Mouse (Mus musculus) limb, embryonic 10.5 days (tissue): ENCODE measurements around the gene Ncoa1. TPM values are rescaled to one million over a fixed set of nuclear protein-coding genes. Genes with fewer than 3 reads are reported as not detected.

ENCODE experiments used
- DNase-seq: peaks from one replicate; pipeline ENCODE4 v3.0.0-alpha.2; 2017; ENCODE audit warnings: low spot score
- H3K27ac ChIP-seq: fragments of 300-500 bp; sonication (generic); 2 replicates; pipeline ENCODE4 v1.5.1; 2016; ENCODE audit warnings: mild to moderate bottlenecking
- H3K27me3 ChIP-seq: fragments of 300-500 bp; sonication (generic); 2 replicates; pipeline ENCODE4 v1.6.1; 2016; ENCODE audit warnings: low read depth, mild to moderate bottlenecking; ENCODE audit not compliant: poor library complexity, severe bottlenecking
- H3K36me3 ChIP-seq: fragments of 300-500 bp; sonication (generic); 2 replicates; pipeline ENCODE4 v1.6.1; 2016; ENCODE audit warnings: mild to moderate bottlenecking, moderate library complexity
- H3K4me1 ChIP-seq: fragments of 300-500 bp; sonication (generic); 2 replicates; pipeline ENCODE4 v1.6.1; 2016
- H3K4me3 ChIP-seq: fragments of 300-500 bp; sonication (generic); 2 replicates; pipeline ENCODE4 v1.5.1; 2016; ENCODE audit warnings: mild to moderate bottlenecking, moderate library complexity
- H3K9me3 ChIP-seq: fragments of 300-500 bp; sonication (generic); replicated peaks from 2 replicates; pipeline ENCODE4 v1.6.1; 2016; ENCODE audit warnings: mild to moderate bottlenecking
- WGBS: fragments of 180-500 bp; shearing (Covaris S2); methylation state at CpG from one replicate; pipeline ENCODE4 v1.1.7; 2016; 5-methylcytosine and 5-hydroxymethylcytosine counted together
- polyA plus RNA-seq: library from polyadenylated mRNA; unstranded; fragments of >200 nt; fragmentation: Nextera tagmentation; extraction: Ambion mirVana; gene quantifications from 2 replicates; pipeline ENCODE4 v1.2.1, GENCODE M21; 2016

Gene Ncoa1
- polyA plus RNA-seq, 1 experiment from 2014 or later = 3.3 TPM

- Histone ChIP-seq H3K4me1 (peaks cover 8% of the 10 kb centered on the region), H3K36me3 (peaks cover 83% of the 10 kb centered on the region), H3K27me3 (no peaks in the 10 kb centered on the region), H3K9me3 (no peaks in the 10 kb centered on the region), H3K4me3 (no peak overlapping the region), H3K27ac (no peak overlapping the region)
- WGBS = 85% methylated on average over 15 of the region's 15 CpGs
- no peak for DNase-seq
These were observed 268.4 kb downstream of the Ncoa1 start for GRCm38 (mm10) chr12:4208405-4209133.

- H3K27ac ChIP-seq = no peak overlapping the region
- no peak for DNase-seq
- WGBS = 97% methylated on average over 11 of the region's 11 CpGs
- H3K27me3 ChIP-seq = no peaks in the 10 kb centered on the region
- H3K4me1 ChIP-seq = no peaks in the 10 kb centered on the region
- peaks cover 73% of the 10 kb centered on the region for H3K36me3 ChIP-seq
- H3K9me3 ChIP-seq = no peaks in the 10 kb centered on the region
- H3K4me3 ChIP-seq = no peak overlapping the region
These were observed 270.9 kb downstream of the Ncoa1 start for GRCm38 (mm10) chr12:4206106-4206505.

GRCm38 (mm10) chr12:4202206-4202605 lies 274.8 kb downstream of the Ncoa1 start:
- Histone ChIP-seq H3K27ac (no peak overlapping the region), H3K9me3 (no peaks in the 10 kb centered on the region), H3K36me3 (peaks cover 64% of the 10 kb centered on the region), H3K27me3 (no peaks in the 10 kb centered on the region), H3K4me1 (no peaks in the 10 kb centered on the region), H3K4me3 (no peak overlapping the region)
- 95% methylated on average over 4 of the region's 4 CpGs for WGBS
- no peak for DNase-seq

GRCm38 (mm10) chr12:4201454-4202200 lies 275.4 kb downstream of the Ncoa1 start:
- Histone ChIP-seq H3K36me3 (peaks cover 62% of the 10 kb centered on the region), H3K4me3 (no peak overlapping the region), H3K27me3 (no peaks in the 10 kb centered on the region), H3K9me3 (no peaks in the 10 kb centered on the region), H3K4me1 (no peaks in the 10 kb centered on the region), H3K27ac (no peak overlapping the region)
- DNase-seq = no peak
- WGBS = 93% methylated on average over 13 of the region's 13 CpGs

GRCm38 (mm10) chr12:4199271-4199670 lies 277.7 kb downstream of the Ncoa1 start:
- no peak for DNase-seq
- Histone ChIP-seq H3K4me1 (no peaks in the 10 kb centered on the region), H3K9me3 (no peaks in the 10 kb centered on the region), H3K36me3 (peaks cover 52% of the 10 kb centered on the region), H3K27me3 (no peaks in the 10 kb centered on the region), H3K4me3 (no peak overlapping the region), H3K27ac (no peak overlapping the region)
- WGBS = 94% methylated on average over 11 of the region's 11 CpGs

- H3K36me3 ChIP-seq = peaks cover 48% of the 10 kb centered on the region
- H3K4me3 ChIP-seq = no peak overlapping the region
- H3K27ac ChIP-seq = no peak overlapping the region
- WGBS = 94% methylated on average over 4 of the region's 4 CpGs
- H3K9me3 ChIP-seq = no peaks in the 10 kb centered on the region
- no peaks in the 10 kb centered on the region for H3K27me3 ChIP-seq
- DNase-seq = no peak
- peaks cover under 1% of the 10 kb centered on the region; the same call in 1 of the 2 replicates for H3K4me1 ChIP-seq
These were observed 278.3 kb downstream of the Ncoa1 start for GRCm38 (mm10) chr12:4198702-4199101.

Other genes with a start within 250 kb of the Ncoa1 start
- 5.9 and 6.0 TPM in 2 replicates for gene Ptrhd1, start 243.2 kb downstream of the Ncoa1 start, polyA plus RNA-seq
- gene Cenpo, start 242.9 kb downstream of the Ncoa1 start, polyA plus RNA-seq = 20.9 and 22.0 TPM in 2 replicates
- 17.4 and 20.0 TPM in 2 replicates for gene Itsn2, start 115.5 kb upstream of the Ncoa1 start, polyA plus RNA-seq
- gene Gm3625, start 115.7 kb upstream of the Ncoa1 start, polyA plus RNA-seq = not detected in 2 replicates